Mouse (Mus musculus): ENCODE results near the gene Jam2. TPM values are rescaled to one million over a fixed set of nuclear protein-coding genes. Genes with fewer than 3 reads are reported as not detected.

Jam2 gene
- polyA plus RNA-seq (2014; fragmentation: Nextera tagmentation; extraction: Ambion mirVana) = 12.4 and 14.9 TPM in 2 replicates

GRCm38 (mm10) chr16:84774003-84774703, at the start of gene Jam2:
Gene Jam2 (plus strand): TSS chr16:84774123.
- TF ChIP-seq CTCF (IDR thresholded peaks at IDR 0.05; ENCODE audit: low read depth) = 0 out of 2 replicates have a peak, but pooled peaks have one; percentile 27
- Histone ChIP-seq H3K4me2 (peak within 1 kb of the TSS; percentile 97), H3K9ac (peak within 1 kb of the TSS; percentile 56), H3K9me3 (ENCODE audit: low read depth, low read length) (no peaks in the 10 kb centered on the region), H3K27me3 (ENCODE audit: insufficient read depth, low read length) (peaks cover 10% of the 10 kb centered on the region), H3K36me3 (ENCODE audit: insufficient read depth) (no peaks in the 10 kb centered on the region), H3K4me1 (ENCODE audit: insufficient read depth) (no peaks in the 10 kb centered on the region), H3K4me3 (ENCODE audit: low read depth, low read length) (peak within 1 kb of the TSS; percentile 60), H3K27ac (ENCODE audit: low read depth) (peak within 1 kb of the TSS; percentile 14; the same call in 1 of the 2 replicates)
- ATAC-seq (ENCODE audit: insufficient read depth) = peak; percentile 92
- DNase-seq = peak; percentile 68
- under 1% methylated on average over 43 of the region's 43 CpGs for WGBS

GRCm38 (mm10) chr16:84734806-84735165, 39.1 kb upstream of the Jam2 start:
- Histone ChIP-seq H3K4me3 (ENCODE audit: low read depth, low read length) (peak overlapping the region; percentile 80), H3K27me3 (ENCODE audit: insufficient read depth, low read length) (no peaks in the 10 kb centered on the region), H3K36me3 (ENCODE audit: insufficient read depth) (peaks cover 29% of the 10 kb centered on the region), H3K4me1 (ENCODE audit: insufficient read depth) (peaks cover 4% of the 10 kb centered on the region; the same call in 1 of the 2 replicates), H3K9me3 (ENCODE audit: low read depth, low read length) (no peaks in the 10 kb centered on the region), H3K4me2 (peak overlapping the region; percentile 74), H3K27ac (ENCODE audit: low read depth) (no peak overlapping the region), H3K9ac (peak overlapping the region; percentile 84)
- under 1% methylated on average over 15 of the region's 15 CpGs for WGBS
- TF ChIP-seq CTCF (IDR thresholded peaks at IDR 0.05; ENCODE audit: low read depth) = no peak
- ATAC-seq (ENCODE audit: insufficient read depth) (peak; percentile 50), DNase-seq (peak; percentile 17)

GRCm38 (mm10) chr16:84735166-84736105, 38.5 kb upstream of the Jam2 start, which contains the start of gene Mrpl39:
Gene Mrpl39 (minus strand): TSS chr16:84735742.
- H3K4me3 ChIP-seq (ENCODE audit: low read depth, low read length) = peak within 1 kb of the TSS; percentile 80
- H3K4me2 ChIP-seq = peak within 1 kb of the TSS; percentile 74
- peak; percentile 89 for TF ChIP-seq CTCF (IDR thresholded peaks at IDR 0.05; ENCODE audit: low read depth)
- peaks cover 4% of the 10 kb centered on the region; the same call in 1 of the 2 replicates for H3K4me1 ChIP-seq (ENCODE audit: insufficient read depth)
- ATAC-seq (ENCODE audit: insufficient read depth) (peak; percentile 99), DNase-seq (peak; percentile 99)
- peaks cover 22% of the 10 kb centered on the region for H3K36me3 ChIP-seq (ENCODE audit: insufficient read depth)
- peak within 1 kb of the TSS; percentile 84 for H3K9ac ChIP-seq
- WGBS = under 1% methylated on average over 66 of the region's 66 CpGs
- peak within 1 kb of the TSS; percentile 43 for H3K27ac ChIP-seq (ENCODE audit: low read depth)
- H3K27me3 ChIP-seq (ENCODE audit: insufficient read depth, low read length) = no peaks in the 10 kb centered on the region
- no peaks in the 10 kb centered on the region for H3K9me3 ChIP-seq (ENCODE audit: low read depth, low read length)

GRCm38 (mm10) chr16:84737358-84737757, 36.6 kb upstream of the Jam2 start:
- H3K4me1 ChIP-seq (ENCODE audit: insufficient read depth) = peaks cover 4% of the 10 kb centered on the region; the same call in 1 of the 2 replicates
- ATAC-seq (ENCODE audit: insufficient read depth) = no peak
- H3K4me2 ChIP-seq = no peak overlapping the region
- no peak overlapping the region for H3K4me3 ChIP-seq (ENCODE audit: low read depth, low read length)
- H3K27ac ChIP-seq (ENCODE audit: low read depth) = no peak overlapping the region
- 77% methylated on average over 3 of the region's 3 CpGs for WGBS
- peaks cover 7% of the 10 kb centered on the region; the same call in 1 of the 2 replicates for H3K36me3 ChIP-seq (ENCODE audit: insufficient read depth)
- H3K27me3 ChIP-seq (ENCODE audit: insufficient read depth, low read length) = no peaks in the 10 kb centered on the region
- no peaks in the 10 kb centered on the region for H3K9me3 ChIP-seq (ENCODE audit: low read depth, low read length)
- TF ChIP-seq CTCF (IDR thresholded peaks at IDR 0.05; ENCODE audit: low read depth) = peak; percentile 40
- no peak overlapping the region for H3K9ac ChIP-seq
- no peak for DNase-seq

- no peaks in the 10 kb centered on the region for H3K27me3 ChIP-seq (ENCODE audit: insufficient read depth, low read length)
- H3K4me1 ChIP-seq (ENCODE audit: insufficient read depth) = no peaks in the 10 kb centered on the region
- H3K27ac ChIP-seq (ENCODE audit: low read depth) = no peak overlapping the region
- H3K9me3 ChIP-seq (ENCODE audit: low read depth, low read length) = no peaks in the 10 kb centered on the region
- H3K4me2 ChIP-seq = no peak overlapping the region
- no peak overlapping the region for H3K9ac ChIP-seq
- DNase-seq = peak; percentile 15
- ATAC-seq (ENCODE audit: insufficient read depth) = no peak
- no peaks in the 10 kb centered on the region for H3K36me3 ChIP-seq (ENCODE audit: insufficient read depth)
- H3K4me3 ChIP-seq (ENCODE audit: low read depth, low read length) = no peak overlapping the region
- WGBS = 51% methylated on average over 10 of the region's 10 CpGs
- TF ChIP-seq CTCF (IDR thresholded peaks at IDR 0.05; ENCODE audit: low read depth) = no peak
Measured at GRCm38 (mm10) chr16:84744703-84745490, 29.0 kb upstream of the Jam2 start.

- Histone ChIP-seq H3K4me1 (ENCODE audit: insufficient read depth) (no peaks in the 10 kb centered on the region), H3K4me3 (ENCODE audit: low read depth, low read length) (no peak overlapping the region), H3K9me3 (ENCODE audit: low read depth, low read length) (no peaks in the 10 kb centered on the region), H3K36me3 (ENCODE audit: insufficient read depth) (no peaks in the 10 kb centered on the region), H3K27ac (ENCODE audit: low read depth) (no peak overlapping the region), H3K9ac (no peak overlapping the region), H3K4me2 (no peak overlapping the region), H3K27me3 (ENCODE audit: insufficient read depth, low read length) (no peaks in the 10 kb centered on the region)
- 75% methylated on average over 6 of the region's 6 CpGs for WGBS
- ATAC-seq (ENCODE audit: insufficient read depth) (no peak), DNase-seq (no peak)
- TF ChIP-seq CTCF (IDR thresholded peaks at IDR 0.05; ENCODE audit: low read depth) = no peak
Measured at GRCm38 (mm10) chr16:84745721-84746306, 28.1 kb upstream of the Jam2 start.

All from lung, embryonic 14.5 days (tissue).